Mouse (Mus musculus) cortical plate, adult 2 months (tissue): ENCODE data around the gene Tef.

Source experiments
- CTCF ChIP-seq: fragments of 200-500 bp; IDR thresholded peaks from 2 replicates; pipeline ENCODE4 v1.5.1; 2011; ENCODE audit warnings: mild to moderate bottlenecking, control low read depth, low read length; ENCODE audit not compliant: insufficient read depth; ENCODE audit errors: extremely low read depth
- POLR2A ChIP-seq: fragments of 200-500 bp; IDR thresholded peaks from 2 replicates; pipeline ENCODE4 v1.6.1; 2011; ENCODE audit warnings: mild to moderate bottlenecking, low read length, control low read depth; ENCODE audit not compliant: insufficient read depth; ENCODE audit errors: extremely low read depth

- TF ChIP-seq POLR2A (no peak), CTCF (no peak)
These were observed 50.9 kb downstream of the Tef start for GRCm38 (mm10) chr15:81853081-81853480.
